Mouse (Mus musculus) c-Kit-positive CD71-negative TER-119-negative erythroid progenitor cells, embryonic 14.5 days (primary cell): ENCODE data around the gene Abcd1.
"Not testable (repeated sequence)": the region's sequence is repeated elsewhere in the genome, so short reads cannot be mapped to it uniquely, and the experiment has no call there.

Experiments used
- DNase-seq: peaks from one replicate; pipeline ENCODE4 v3.0.0-alpha.2; 2013; ENCODE audit warnings: low read depth

The Abcd1 gene

DNA sequence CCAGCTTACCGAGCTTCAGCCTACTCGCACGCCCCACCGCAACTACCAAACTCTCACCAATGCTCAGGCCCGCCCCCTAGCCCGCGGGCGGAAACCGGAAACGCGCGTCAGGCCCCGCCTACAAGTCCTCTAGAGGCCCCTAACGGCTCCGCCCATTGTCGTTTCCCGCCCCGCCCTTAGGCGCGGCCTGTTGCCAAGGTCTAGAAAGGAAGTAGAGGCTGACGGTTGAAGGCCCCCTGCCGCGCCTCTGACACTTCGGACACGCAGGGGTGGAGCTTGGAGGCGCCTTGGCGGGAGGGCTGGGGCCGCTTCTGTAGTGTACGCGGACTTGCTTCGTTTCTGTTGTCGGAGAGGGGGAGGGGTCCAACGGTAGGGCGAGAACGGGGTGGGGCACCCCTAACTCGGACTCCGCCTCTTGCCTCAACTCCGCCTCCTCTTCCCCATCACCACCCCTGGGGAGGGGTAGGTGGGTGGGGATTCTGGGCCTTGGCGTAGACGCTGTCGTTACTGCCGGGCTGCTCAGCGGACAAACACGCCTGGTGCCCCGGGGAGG is at the start of gene Abcd1, which contains the start of gene Bcap31:
Abcd1 (plus strand) TSS at position 489 of the 553 bp plus-strand sequence.
Bcap31 (minus strand) TSS at position 67 of the 553 bp plus-strand sequence.
- peak; percentile 92 for DNase-seq

DNA sequence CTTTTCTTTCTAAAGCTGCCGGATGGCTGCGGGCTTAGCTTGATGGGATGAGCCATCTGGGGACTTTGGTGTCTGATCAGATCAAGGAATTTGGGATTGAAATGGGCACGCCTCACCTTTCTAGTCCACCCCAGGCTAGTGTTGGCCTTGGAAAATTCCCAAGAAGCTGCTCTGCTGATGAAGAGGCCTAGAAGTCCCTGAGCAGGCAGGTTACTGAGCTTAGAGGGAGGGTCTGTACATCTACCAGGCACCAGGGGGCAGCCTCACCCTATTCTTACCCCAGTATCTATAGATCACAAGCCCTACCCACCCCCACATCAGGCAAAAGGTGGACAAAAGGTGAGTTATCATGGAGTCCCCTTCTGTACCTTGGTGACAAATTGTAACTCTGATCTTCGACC is 44.4 kb upstream of the Abcd1 start:
- DNase-seq: no peak

DNA sequence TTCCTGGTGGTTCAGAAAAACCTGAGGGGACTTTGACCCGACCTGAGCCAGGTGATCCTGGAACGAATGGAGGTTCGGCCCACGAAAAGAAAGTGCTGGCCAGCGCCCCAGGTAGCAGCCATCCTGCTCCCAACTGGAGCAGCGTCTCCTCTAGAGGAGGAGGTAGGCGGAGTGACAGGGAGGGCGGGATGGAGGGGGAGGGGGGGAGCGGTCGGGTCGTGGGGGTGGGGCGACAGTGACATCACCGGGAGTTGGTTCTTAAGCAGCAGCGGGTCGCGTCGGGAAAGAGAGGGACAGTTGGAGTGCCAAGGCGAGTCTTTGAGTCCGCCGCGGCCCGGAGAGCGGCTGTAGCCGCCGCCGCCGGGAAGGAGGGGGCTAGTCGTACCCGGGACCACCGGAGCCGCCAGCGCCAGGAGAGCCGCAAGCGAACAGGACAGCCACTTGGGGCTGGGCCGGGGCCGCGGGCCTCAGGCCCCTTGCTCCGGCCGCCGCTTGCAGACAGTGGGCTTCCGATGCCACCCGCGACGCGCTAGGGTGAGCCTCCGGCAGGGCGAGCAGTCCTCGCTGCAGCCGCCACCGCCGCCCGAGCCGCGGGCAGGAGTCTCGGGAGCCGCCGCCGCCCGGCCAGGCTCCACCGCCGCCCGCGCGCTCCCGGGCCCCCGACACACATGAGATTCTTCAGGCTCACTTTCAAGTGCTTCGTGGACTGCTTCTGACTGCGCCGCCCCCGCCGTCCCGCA is 43.3 kb upstream of the Abcd1 start, which contains the start of gene Slc6a8:
Slc6a8 (plus strand) TSS at position 272 of the 740 bp plus-strand sequence.
- DNase-seq: no peak

DNA sequence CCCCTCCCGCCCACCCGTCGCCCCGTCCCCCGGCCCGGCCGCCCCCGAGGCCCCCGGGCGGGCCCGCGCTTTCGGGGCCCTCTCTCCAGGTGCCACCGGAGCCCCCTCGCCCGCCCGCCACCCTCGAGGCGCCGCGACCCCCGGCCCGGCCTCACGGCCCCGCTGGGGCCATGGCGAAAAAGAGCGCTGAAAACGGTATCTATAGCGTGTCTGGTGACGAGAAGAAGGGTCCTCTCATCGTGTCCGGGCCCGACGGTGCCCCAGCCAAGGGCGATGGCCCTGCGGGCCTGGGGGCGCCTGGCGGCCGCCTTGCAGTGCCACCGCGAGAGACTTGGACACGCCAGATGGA is 42.8 kb upstream of the Abcd1 start:
- no peak for DNase-seq

DNA sequence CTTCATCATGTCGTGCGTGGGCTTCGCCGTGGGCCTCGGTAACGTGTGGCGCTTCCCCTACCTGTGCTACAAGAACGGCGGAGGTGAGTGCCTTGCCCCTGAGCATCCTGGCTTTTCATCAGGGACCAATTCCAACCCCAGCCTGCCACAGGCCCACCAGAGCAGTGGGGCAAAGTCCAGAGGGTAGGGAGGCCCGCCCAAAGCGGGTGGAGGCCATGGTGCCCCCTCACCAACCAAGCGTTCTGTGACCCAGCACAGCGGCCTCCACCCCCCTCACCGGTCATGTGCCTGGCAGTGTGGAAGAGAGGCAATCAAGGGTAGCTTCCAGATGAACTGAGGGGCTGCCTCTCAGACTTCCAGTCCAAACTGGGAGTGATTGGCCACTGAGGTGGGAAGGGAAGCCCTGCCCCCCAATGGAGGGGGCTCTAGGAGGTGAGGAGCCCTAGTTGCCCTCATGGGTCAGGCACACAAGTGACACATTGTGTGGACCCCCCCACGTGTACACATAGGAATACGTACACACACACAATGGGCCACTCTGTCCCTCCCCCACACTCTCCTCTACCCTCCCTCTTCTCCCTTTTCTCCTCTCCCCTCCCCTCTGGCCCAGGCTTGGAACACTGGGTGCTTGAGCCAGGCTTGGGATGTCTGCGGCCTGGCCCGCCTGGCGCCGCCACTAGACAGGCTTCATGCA is 42.3 kb upstream of the Abcd1 start:
- DNase-seq: no peak

DNA sequence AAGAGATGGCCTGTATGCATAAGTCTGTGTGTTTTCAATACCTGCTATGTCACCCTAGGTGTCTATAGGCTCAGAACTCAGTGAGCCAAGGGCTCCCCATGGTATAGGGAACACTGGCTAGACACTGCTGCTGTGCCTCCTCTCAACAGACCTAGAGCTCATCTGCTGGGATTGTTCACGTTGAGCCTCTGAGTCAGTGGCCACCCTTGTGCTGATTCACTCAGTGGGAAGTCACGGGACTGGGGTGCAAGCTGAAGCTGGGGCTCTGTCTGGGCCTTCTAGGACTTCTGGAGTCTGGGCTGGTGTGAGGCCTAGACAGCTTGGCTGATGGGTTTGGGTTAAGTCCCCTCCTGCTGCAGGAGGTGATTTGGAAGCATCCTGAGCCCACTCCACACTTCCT is 41.2 kb upstream of the Abcd1 start:
- DNase-seq: no peak

DNA sequence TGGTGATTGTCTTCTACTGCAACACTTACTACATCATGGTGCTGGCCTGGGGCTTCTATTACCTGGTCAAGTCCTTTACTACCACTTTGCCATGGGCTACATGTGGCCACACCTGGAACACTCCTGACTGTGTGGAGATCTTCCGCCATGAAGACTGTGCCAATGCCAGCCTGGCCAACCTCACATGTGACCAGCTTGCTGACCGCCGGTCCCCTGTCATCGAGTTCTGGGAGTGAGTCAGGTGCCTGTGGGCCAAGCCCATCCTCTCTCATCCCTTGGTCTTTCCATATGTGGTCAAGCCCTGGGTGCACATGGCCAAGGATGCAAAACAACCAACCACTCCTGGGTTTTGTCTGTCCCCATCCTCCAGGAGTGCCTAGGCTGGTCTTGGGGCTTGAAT is 39.7 kb upstream of the Abcd1 start:
- DNase-seq: no peak

DNA sequence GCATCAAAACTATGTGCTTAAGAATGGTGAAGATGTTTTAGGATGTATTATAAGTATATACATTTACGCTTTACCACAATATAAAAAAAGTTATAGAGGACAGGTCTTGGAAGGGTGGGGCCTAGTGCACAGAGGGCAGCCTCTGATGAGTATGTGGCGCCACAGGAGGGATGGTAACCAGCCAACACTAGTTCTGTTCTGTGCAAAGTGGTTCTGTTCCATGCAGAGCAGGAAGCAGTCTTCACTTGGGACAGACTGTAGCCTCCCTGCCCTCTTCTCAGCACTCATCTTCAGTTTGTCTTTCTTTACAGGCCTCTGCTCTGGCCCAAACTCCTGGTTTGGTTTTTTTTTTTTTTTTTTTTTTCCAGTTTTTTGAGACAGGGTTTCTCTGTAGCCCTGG is 32.2 kb upstream of the Abcd1 start:
- no peak for DNase-seq

DNA sequence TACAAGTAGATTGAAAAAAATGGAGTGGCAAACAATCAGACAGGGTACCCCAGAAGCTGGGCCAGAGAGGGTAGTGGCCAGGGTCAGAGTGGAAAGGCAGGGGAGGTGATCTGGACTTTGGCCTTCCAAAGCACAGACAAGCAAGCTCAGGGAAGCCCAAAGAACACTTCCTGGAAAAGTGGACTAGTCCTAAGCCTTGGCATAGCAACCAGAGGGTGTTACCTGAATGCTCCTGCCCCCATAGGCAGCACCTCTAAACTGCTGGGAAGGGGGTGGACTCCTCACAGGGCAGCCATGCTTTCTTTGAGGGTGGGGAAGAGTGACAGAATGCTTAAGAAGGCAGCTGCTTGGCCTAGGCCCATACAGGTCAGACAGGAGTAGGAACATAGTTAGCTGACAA is 31.4 kb upstream of the Abcd1 start:
- DNase-seq: no peak

DNA sequence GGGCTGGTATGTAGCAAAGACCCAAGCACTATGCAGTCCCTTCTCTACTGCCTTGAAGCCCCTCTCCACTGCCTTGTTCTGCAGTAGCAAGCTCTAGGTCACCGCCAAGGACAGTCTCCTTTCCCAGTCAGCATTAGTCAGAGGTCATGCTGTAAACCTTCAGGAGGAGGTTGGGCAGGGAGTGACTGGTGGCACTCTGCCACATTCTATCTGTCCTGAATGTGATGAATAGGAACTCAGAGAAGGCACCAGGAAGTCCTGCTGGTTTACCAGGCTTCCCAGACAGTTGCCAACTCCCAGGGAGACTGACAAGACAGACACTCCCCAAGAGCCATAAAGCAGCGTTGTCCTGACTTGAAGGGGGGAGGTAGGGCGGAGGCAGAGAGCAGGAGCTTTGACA is 30.8 kb upstream of the Abcd1 start:
- DNase-seq: no peak

DNA sequence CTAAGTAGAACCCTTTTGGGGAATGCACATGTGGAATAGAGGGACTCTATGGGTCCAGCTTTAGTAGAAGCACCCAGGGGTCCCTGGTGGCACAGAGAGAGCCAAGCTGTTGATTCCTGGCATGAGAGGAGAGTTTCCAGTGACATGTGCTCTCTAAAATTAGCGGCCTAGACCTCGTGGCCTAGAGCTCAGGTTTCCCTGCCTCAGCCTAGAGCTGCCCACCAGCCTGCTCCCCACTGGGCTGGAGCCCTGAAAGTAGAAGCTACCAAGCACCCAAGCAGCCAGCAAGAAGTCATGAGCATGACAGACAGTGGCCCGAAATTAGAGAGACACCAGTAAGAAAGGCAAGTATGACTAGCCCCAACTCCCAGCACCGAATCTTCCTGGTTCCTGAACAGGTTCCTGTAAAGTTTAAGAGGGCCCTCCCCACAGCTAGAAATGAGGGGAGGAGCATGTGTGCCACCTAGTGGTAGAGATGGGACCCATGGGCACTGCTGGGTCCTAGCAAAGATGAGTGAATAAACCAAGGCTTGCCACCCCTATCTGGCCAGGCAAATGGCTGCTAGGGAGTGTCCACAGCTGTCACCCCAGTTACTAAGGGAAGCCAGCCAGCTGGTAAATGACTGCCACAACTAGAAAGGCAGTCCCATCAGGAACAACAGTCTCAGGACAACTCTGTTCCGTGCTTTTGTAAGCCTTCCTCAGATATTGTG is 25.3 kb upstream of the Abcd1 start:
- DNase-seq: no peak

DNA sequence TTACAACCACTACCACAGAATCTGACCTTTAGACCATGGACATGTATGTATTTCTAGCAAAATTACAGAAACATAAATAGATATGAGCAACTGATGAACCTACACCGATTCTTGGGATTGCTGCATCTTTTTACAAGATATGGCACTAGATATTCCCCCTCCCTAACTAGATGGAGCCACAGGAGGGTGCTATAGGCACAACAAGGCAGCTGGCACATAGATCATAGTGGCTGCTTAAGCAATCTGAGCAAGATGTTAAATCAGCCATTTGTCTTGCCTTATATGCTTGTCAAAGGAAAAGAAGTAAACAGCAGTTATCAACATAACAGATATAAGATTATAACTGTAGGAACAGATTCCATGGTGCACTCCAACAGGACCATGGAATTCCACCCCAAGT is 15.9 kb upstream of the Abcd1 start:
- no peak for DNase-seq

DNA sequence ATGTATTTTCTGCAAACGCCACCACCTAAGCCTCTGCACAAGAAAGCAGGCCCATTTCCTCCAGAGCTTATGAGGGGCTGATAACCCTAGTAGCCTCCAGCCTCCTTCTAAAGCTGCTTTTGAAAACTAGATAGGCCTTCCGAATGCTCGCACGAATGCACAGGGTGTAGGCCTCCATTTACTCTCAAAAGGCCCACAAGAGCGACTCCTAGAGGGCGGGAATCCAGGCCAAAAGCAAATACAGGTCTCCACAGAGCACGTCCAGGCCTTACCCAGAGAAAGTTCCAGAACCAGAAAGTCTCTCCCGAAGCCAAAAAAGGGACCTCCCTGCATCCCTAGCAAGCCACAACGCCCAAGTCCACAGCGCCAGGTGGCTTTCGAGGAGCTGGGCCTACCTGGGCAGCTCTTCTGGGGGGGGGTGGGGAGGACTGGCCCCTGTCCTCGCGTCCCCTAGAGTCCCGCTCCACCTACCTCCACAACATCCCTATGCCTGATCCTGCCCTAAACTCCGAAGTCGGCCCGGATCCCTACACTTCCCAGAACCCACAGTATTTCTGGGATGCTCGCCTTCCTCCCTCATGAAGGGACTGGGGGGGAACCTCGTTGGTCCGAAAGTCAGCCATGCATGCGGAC is 805 bp upstream of the Abcd1 start:
- DNase-seq: no peak

DNA sequence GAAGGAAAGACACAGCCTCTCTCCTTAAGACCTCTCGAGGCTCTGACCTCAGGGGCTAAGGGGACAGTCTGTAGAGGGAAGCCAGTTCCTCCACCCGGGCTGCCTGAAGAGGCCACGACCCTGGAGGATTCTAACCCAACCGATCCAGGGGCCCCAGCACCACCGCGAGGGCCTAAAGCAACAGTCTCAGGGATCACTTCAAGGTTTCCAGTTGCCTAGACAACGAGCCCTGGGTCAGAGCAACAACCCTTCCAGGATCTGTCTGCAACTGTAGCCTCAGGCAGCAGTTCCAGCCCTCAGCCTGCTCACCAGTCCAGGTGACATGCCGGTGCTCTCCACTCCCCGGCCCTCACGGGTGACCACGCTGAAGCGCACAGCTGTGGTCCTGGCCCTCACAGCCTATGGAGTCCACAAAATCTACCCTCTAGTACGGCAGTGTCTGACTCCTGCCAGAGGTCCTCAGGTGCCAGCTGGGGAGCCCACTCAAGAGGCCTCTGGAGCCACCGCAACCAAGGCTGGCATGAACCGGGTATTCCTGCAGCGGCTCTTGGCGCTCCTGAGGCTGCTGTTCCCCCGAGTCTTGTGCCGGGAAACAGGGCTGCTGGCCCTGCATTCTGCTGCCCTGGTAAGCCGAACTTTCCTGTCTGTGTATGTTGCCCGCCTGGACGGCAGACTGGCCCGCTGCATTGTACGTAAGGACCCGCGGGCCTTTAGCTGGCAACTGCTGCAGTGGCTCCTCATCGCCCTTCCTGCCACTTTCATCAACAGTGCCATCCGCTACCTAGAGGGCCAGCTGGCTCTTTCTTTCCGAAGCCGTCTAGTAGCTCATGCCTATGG is 530 bp downstream of the Abcd1 start:
- no peak for DNase-seq

DNA sequence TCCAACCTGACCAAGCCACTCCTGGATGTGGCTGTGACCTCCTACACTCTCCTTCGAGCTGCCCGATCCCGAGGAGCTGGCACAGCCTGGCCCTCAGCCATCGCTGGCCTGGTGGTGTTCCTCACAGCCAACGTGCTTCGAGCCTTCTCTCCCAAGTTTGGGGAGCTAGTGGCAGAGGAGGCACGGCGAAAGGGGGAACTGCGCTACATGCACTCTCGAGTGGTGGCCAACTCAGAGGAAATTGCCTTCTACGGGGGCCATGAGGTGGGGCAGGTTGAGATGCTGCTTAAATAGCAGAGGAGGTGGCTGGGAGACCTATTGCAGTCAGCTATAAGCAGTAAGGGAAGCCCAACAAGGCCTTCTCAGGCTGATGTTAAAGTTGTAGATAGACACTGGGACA is 1.3 kb downstream of the Abcd1 start:
- no peak for DNase-seq

DNA sequence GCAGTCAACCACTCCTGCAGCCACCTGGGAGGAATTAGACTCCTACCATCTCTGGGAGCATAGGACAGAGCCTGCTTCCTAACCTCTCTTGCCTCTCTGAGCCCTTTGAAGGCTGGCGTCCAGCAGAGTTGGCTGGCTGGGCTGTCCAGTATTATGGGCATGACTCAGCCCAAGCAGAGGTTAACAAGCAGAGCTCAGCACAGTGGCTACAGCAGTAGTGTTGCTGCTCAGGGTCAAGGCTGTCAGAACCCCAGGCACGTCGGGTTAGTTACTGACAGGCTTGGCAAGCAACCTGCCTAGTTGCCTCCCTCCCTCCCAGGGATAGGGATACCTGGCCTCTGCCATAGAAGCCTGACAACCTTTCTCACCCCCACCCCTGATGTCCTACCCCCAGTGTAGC is 1.9 kb downstream of the Abcd1 start:
- no peak for DNase-seq

DNA sequence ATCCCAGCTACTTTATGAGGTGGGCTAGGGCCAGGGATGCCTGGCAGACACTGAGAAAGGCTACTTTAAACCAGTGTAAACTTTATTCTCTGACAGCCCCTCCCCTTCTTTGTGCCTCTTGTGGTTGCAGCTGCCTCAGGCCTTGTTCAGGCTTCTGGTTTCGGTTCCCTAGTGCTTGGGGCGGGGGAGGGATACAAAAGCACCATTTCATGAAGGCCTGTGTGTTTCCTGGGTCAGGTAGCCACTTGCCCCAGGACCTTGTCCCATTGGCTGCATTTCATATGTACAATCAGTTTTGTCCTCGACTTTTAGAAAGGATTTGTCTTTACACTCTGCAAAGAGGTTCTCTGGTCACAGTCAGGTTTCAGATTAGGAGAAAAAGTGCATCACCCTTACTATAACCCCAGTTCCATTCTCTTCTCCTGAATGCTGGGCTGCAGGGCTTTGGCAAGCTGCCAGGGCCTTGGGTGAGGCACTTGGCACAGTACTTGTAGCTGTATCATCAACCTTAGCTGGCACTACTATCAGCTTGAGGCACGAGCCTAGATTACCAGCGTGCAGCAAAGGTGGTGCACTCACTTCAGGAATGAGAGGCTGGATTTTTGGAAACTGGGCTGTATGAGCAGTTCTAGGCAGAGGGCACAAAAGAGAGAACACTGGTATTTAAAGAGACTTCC is 2.4 kb downstream of the Abcd1 start:
- DNase-seq: no peak

DNA sequence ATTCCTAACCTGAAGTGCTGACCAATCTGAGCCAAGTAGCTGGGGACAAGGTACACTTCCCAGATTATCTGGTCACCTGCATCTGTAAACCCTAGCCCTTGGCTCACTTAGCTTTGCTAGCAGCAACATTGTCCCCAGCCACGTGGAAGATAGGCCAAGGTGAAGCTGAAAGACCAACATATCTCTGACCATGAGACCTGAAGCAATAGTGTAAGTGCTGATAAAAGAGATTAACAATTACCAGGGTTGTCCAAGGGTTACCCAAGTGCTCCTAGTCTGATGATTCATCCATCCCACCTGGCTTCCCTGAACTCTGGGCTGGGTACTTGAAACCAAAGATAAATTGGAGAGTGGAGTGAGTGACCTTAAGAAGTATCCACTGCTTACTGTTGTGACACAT is 14.5 kb downstream of the Abcd1 start:
- DNase-seq: no peak

DNA sequence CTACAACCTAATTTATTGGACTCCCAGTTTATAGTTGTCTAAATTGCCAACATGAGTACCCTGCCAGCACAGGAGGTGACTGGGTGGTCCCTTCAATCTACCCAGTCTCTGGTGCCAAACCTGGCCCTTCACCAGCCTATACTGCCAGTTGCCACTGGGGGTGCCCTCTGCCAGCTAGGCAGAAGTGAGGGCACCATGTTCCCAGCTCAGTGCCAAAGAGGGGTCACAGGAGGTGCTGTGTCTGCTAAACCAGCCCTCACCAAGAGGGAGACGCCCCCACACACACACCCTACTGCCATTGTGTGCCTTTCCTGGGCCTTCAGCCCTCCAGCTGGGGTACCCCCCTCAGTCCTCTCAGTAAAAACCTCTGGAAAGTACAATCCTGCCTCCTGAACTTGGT is 21.8 kb downstream of the Abcd1 start:
- DNase-seq: no peak

DNA sequence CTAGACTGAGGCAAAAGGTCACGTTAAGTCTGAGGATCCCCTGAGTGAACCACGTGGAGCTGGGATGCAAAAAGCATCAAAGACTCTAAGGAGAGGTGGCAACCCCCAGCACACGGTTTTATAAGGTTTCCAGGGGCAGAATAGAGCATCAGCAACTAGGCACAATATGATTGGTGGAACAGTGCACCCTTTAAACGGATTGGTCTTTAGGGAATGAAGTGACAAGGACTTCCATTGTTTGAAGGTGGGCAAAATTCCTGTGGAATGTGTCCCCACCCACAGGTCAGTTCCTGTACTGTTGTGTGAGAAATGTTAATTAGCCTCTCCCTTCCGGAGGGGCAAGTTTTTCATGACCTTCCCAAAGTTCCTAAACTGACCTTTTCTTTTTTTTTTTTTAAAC is 22.8 kb downstream of the Abcd1 start:
- DNase-seq: no peak

DNA sequence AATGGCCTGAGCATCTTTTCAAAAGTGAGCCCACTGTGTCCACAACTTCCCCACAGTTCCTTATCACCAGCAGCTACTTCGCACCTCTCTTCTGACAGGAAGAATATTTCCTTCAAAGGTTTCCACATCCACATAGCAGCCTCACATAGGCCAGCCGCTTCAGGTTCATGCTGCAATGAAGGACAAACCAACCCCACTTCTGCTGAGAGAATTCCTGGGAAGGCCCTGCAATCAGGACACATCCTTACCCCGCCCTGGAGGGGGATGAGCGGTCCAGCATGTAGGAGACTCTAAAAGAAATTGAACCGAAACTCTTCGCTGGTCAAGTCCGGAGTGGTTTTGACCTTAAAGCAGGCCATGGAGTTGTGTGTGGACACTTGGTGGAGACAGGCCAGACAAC is 23.4 kb downstream of the Abcd1 start:
- DNase-seq: not testable (repeated sequence)
